Mouse (Mus musculus) embryo, embryonic 11 days (tissue): ENCODE measurements at regions not wholly inside any gene's neighbourhood (a gene's known extent, or its start where the extent isn't known, plus 50 kb on each side); places are given as distances from the start of the nearest gene placed in this dataset.

Source experiments
- DNase-seq: peaks from one replicate; pipeline ENCODE4 v3.0.0-alpha.2; 2015

DNA sequence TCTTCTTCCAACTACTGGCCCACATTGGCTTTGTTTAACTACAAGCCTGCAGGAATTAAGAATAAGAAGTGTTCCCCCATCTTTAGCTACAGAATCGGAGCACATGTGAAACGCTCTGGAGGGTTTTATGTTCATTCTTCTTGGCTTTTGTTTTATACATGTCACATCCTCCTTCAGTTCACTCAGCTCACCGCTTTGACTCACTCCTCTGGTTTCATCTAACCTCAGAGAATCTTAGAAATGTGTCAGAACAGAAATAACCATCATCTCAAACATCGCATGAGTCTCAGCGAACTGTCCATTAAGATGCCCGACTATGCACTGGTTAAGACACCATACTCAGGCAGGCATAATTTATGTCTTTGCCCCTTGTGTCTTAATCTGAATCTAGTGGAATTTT lies 255.1 kb upstream of the Gm765 start:
- DNase-seq, result no peak

DNA sequence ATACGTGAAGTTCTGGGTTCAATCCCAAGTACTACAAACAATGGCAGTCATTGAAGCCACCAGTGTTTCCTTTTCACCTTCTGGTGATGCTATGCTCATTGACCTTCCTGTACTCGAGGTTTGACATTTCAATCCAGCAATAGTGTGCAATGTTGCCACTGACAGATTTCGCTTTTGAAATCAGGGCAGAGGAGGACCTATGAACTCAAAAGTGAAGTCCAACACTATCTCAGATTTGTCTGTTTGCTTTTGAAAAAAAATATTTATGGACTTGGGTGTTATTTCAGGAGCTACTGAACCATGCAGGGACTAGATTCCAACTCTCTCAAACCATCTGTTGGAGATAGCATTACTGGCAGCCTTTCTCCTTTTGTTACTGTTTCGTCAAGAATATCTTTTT lies 248.4 kb upstream of the Gm765 start:
- DNase-seq, result no peak

DNA sequence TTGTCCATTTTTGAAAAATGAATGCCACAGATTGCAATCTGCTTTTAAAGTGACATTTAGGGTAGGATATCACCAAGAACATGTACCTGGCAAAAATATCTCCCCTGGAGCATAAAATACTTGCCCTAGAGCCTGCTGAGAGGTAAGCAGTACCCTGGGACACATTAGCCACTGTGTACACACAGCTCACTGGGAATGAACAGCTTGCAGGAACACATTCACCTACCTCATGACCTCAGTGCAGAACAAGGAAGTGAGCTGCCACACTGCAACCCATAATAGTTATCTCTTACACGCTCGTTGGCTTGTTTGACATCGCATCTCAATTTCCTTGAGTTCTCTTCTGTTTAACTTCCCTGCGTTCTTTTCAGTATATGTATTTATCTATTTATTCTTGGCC lies 246.4 kb upstream of the Gm765 start:
- DNase-seq, result no peak

DNA sequence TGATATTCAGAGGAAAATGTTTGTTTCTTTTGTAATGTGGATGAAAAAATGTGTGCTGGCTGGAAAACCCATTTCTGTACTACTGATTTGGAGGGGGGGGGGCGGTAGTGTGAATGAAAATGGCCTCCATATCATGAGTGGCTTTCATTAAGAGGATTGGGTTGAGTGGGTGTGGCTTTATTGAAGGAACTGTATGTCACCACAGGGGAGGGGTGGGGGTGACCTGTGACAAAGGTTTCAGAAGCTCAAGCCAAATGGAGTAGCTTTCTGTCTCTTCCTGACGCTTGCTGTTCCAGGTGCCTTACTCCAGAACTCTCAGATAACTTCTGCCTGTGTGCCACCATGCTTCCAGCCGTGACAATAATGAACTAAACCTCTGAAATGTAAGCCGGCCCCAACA lies 242.0 kb upstream of the Gm765 start:
- no peak for DNase-seq

DNA sequence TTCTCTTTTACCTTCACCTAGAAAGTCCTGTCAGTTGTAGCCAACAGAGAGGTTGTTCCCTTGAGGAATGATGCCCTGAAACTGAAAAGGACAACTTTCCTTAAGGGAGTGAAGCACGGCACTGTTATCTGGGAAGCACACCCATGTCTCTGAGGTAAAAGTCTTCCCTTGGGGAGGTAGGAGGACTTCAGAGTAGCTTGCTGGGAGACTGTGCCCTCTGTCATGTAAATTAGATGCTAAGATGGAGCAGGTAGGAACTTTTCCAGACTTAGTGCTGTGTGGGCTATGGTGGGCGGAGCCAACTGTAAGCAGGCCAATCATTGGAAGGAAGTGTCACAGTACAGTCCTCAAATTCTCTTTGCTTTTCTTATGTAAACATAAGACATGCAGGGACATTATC lies 240.3 kb upstream of the Gm765 start:
- no peak for DNase-seq

DNA sequence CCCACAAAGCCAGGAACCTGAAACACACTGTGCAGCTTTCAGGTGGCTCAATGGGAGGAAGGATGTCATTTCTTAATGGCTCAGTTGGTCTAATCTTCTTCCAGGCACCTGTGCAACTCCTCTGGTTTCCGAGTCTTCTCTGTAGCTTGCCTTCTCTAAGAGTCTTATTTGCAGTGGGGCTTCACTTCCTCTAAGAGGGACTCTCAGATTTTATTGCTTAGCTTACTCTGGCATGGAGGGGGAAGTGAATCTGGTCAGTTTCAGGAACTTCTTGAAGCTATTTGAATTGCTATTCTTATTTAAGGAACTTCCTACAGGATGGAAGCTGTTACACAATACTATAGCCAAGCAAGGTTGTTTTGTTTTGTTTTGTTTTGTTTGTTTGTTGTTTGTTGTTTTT lies 232.7 kb upstream of the Gm765 start:
- DNase-seq, result no peak

DNA sequence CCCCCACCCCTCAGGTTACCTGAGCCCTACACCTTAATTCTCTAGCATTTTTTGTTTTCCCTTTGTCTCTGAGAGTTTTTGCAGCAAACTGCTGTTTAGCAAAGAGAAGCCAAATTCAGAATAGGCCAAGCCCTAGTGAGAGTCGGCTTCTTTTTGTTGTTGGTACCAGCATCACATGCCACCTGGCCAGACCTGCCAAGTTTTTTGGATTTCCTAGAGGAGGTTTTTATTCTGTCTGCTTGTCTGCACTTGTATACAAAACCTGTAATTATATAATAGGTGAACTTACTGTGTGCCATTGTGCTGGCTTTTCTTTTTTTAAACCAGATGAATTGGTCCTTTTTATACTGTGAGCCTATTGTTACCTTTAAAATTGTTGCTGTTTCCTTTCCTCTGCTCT lies 213.1 kb upstream of the Gm765 start:
- DNase-seq, result no peak

DNA sequence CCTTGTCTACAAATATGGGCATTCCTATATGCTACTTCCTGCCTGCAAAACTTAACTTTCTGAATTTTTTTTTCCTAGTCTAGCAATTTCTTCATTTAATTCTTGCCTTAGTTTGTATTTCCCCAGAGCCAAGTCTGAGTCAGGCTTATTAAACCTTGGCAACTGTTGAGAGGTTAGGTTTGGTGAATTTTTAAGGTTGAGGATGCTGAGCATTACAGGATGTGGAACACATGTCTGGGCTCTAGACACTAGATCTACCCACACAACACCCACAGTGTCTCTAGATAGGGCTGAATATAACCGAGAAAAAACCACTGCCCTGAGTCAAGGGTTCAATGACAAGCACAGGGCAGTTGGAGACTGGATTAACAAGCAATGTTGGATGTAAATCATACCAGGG lies 211.4 kb upstream of the Gm765 start:
- no peak for DNase-seq

DNA sequence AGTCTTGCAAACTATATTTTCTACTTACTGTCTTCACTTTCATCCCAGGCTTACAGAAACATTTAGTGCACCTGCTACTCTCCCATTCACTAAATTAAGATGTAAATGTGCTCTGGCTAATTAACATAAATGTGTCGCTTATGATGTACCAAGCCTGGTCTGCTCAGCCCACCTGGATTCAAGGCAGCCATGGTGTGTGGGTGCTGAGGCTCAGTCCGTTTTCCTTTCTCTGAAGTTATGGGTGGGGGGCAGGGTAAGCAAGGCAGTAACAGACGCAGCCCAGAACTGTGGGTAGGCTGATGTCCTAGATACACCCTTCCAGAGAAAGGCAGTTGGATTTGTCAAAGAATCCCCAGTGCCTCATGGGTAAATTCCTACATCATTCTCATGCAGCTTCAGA lies 209.2 kb upstream of the Gm765 start:
- no peak for DNase-seq

DNA sequence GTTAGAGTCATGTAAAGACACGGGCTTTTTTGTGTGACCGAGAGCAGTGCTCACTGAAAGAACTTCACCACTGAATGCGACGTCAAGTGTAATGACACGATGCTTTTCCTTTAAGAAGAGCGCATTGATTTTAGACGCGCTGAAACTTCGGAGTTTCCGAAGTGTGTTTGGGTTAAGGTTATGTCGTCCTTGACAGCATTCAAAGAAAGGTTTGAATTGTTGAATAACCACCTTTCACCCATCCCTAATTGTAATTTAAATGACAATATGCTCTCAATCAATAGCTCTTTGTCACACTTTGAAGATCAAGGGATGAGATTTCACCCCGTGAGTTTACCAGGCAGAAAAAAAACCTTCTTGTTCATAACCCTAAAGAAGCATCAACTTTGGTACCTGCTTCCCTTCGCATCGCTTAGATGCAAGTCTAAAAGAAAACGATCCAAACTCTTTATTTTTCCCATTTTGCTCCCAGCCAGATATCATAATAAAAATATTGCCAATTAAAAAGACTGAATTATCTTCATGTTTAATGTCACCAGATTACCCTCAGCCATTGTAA lies 184.4 kb upstream of the Gm765 start:
- DNase-seq, result no peak

DNA sequence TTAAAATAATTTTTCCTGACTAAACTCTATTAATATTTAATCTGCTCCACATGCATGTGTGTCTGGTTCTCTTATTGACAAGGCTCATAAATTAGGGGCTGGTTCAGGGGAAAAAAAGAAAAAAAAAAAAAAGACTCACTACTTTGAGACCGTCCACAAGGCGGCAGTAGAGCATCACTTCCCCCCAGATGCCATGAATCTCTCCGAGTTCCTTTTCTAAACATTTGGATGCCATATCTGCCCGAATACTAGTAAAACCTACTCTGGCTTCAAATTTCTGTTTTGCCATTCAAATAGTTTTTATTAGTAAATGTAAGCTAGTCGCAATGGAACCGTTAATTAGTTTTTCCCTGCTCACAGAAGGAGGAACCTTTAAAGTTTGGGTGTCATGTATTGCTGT lies 182.7 kb upstream of the Gm765 start:
- peak; percentile 83 for DNase-seq

DNA sequence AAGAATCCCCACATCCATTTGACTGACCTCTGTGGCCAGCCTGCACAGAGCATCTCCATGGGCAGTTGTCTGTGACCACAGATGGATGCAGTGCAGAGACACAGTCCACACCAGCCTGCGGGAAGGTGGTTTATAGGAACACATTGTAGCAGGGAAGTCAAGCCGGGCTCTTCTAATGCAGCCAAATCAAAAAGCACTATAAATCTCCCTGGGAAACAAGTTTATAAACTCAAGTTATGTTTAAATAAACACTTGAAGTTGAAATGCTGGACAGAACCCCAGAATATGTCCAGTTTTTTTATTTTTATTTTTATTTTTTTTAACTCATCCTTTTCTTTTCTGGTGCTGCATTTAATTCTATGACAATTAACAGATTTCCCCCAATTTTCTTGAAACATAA lies 182.1 kb upstream of the Gm765 start:
- no peak for DNase-seq

DNA sequence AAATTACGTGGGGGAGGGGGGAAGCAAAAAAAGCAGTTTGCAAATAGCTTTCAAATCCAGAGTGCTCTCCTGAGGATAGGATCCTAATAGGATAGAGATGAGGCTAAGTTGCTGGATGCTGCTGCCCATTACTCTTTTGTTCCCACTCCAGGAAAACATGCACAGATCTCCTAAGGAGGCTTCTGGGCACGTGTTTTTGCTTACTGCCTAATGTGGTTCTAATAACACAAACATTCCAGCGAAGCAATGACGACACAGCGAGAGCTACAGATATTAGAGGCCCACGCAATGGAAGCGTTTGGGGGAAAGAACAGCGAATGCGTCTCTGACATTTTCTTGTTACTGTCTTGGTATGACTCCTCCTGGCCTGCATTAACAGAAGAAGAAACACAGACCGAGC lies 179.0 kb upstream of the Gm765 start:
- DNase-seq, result peak; percentile 46

DNA sequence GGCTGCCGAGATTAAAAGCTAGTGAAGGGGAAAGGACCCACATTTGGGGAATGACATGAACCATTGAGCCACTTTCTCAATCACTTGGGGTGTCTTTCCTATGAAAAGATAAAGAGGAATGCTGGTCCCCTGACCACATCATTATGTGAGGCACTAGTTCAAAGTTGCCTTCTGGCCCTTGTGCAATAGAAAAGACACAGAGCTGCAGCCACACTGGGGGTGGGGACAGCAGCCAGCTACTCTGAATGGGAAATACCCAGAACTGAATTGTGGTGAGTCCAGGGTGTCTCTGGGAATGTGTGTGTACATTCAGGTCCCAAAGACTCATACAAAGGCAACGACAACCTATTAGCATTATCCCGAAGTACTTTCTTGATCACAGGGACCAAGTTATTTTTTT lies 172.3 kb upstream of the Gm765 start:
- no peak for DNase-seq

DNA sequence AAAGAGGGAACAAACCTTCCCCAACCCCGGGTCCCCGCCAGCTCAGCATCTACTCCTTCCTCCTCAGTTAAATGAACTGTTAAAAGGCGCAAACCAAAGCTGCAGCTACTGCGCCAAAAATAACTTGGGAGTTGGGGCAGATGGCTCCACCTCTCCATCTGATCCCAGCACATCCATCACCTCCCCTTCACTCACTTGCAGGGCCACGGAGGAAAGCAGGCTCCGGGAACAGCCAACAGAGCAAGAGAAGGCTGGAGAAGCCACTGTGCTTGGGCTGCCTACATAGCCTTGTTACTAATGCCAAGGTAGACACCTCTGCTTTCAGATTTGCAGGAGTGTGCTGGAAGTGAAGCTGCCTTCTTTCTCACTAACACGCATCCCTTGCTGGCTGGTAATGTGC lies 171.8 kb upstream of the Gm765 start:
- no peak for DNase-seq

DNA sequence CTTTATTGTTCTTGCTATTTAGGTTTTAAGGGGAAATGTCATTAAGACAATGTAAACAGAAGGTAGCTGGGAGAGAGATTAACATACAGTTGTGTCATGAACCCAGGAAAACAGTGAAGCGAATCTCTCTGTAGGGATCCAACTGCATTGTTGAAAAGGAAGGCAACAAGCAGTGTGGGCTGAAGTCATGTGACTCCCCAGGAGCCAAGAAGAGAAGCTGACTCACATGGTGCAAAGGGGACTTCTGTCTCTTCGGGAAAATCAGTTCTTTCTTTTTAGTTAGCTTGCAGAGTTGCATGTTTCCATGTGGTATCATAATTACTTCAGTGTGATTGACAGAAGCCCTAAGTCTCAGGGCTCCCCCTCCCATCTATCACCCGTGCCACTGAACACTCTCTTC lies 170.7 kb upstream of the Gm765 start:
- DNase-seq, result no peak

DNA sequence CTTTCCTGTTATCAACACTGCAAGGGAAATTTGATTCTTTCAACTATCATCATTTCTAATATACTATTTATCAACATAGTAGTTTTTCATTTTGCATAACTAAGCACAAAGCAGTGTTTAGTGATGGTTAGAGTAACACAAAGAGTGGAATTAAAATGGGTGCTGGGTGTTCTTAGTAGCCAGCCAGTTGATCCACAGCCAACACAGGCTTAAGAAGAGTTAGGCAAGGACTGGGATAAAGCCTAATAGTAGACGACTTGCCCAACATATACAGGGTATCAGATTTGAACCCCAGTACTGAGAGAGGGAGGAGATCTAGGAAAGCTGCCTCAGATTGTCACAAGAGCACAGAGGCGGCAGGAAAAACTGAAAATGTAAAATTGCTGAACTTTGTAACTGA lies 160.2 kb upstream of the Gm765 start:
- no peak for DNase-seq

DNA sequence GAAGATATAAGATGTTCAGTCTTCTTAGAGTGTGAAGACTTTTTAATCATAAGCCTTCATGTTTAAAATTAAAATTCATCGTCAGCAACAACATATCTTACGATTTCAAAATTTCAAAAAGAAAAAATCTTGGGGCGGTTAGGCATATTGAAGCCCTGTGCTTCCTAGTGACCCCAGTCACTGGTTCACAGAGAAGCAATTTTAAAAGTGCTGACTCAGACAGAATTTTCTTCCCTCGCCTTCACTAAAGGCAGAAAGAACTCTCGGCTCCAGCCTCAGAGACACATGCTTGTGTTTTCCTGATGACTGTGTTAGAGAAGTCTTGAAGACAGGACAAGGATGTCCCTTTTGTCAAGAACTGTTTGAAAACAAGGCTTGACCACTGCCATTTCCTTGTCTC lies 157.2 kb upstream of the Gm765 start:
- DNase-seq, result no peak

DNA sequence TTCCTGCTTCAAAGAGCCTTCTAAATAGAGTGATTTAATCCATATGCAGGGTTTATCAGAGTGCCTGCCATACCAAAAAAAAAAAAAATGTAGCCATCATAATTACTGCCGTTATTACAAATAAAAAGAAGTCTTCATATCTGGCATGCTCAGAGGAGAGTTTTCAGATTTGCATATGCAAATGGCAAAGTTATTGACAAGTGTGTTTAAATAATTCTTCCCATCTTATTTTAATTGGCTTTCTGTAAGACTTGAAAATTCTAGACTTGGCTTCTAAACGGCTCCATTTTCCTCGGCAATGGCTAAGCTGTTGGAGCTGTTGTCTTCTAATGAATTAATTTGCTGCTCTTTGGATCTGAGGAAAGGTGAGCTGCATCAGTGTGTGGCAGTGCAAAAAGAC lies 144.1 kb upstream of the Gm765 start:
- no peak for DNase-seq

DNA sequence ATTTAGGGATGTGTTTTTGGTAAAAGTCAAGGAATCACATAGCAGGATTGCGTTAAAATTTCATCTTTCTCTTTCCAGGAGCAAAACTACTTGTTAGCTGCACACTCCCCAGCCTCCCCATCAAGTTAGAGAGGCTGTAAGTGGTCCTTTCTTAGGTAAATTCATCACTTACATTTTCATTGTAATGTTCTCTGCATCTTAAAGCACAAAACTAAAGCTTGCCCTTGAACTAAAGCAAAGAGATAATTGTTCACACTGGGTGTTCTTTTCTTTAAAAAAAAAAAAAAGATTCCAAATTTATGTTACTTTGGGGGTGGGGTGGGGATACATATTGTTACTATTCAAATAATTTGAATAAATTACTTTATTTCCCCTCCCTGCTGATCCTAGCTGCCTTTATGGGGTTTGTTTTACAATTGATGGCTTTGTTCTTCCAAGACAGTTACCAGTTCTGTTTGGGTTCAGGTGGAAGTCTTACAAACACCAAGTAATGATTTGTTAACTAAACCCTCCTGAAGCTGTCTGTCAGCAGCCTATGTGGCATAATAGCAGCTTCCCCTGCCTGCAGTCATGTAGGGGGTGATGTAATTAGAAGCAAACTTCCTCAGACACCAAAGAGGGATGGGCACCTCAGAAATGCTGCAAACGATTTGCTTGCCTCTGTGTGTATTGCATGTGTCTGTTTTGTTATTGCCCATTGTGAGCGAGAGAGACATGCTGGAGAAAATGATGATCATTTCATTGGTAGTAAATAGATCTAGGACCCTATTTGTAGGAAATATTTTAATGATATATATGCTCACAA lies 141.0 kb upstream of the Gm765 start:
- DNase-seq, result no peak

DNA sequence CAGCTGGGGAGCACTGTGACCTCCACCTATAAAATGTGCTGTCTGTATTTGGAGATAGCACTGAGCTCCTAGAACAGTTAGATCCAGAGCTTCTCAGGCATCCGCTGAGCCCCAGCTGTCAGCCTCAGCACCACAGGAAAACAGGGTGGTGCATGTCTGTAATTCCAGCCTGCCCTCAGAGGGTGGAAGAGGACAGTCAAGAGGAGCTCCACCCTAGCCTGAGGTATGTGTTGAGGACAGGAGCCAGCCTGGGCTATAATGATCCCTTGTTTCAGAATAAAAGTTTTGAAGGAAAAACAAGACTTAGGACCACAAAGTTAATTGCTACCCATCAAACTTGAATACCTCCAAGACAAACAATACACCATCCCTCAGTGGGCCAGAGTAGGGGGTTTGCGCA lies 139.8 kb upstream of the Gm765 start:
- no peak for DNase-seq

DNA sequence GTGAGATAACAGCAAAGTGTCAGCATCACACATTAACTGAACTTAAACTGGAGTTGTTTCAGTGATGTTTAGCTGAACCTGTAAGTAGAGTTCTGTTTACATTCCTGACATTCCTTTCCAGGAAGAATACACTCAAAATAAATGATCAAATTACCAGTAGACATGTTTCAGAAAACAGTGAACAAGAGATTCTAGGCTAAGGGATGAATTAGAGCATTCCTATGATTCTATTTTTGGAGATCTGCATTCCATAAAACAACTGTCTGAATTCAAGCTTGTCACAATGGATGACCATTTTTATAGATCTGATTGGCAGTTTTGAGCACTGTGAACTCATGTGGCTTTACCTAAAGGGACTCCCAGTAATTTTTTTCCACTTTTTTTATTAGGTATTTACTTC lies 125.0 kb upstream of the Gm765 start:
- no peak for DNase-seq

DNA sequence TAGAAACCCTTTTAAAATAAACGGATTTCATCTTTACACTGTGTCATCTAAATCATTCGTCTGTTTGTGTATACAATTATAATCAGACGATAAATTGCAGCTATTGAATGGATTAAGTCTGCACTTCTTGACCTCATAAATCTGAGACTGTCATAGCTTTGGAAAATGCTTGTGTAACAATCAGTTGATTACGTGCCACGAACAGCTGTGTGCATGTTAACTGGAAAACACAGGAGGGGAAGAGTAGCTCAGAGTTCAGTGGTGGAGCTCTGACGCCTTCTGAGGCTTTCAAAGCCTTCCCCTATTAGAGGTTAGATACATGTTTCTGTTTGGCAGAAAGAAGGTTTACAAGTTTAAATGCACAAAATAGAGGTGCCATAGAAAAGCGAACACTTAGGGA lies 109.7 kb upstream of the Gm765 start:
- DNase-seq, result no peak

DNA sequence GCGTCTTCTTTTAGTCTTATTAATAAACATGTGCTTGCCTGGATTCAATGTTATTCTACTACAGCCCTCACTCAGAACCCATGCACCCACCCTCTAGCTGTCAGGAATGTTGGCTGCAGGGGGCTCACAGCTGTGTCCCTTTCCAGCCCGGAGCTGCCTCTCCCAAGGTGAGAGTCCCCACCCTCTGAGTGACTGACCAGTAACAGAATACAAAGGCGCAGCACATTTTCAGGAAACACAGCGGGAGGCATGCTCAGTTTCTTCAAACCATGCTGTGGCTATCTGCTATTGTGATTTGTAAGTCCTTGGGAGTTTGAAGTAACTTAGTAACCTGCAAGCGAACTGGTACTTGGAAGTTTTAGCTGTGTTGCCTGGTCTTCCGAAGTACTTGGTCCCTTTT lies 93.1 kb upstream of the Gm765 start:
- DNase-seq, result peak; percentile 26

DNA sequence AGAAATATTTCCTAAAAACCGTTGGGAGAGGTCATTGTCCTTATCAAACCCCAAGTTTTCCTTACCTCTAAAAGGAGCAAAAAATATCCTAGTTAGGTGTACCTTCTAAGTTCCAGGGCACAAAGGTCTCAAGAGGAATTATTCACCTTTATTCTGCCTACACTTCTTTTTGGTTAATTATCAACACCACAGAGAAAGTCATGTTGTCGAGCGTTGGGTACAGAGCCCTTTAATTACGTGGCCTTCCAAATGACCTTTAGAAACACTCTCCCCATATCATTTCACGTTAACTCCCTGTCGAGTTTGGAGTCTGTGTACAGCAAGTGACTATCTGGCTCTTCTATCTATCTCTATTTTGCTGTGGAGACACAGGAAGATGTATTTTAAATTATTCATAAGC lies 90.7 kb upstream of the Gm765 start:
- no peak for DNase-seq
